Mouse (Mus musculus) stomach, postnatal 0 days (tissue): ENCODE data around the gene Acaca.

ENCODE experiments used
- CTCF ChIP-seq: IDR thresholded peaks from 2 replicates; pipeline ENCODE4 v1.5.1; 2016; ENCODE audit warnings: antibody characterized with exemption, low read depth, mild to moderate bottlenecking, moderate library complexity
- EP300 ChIP-seq: optimal IDR thresholded peaks from 2 replicates; pipeline ENCODE3; 2016; ENCODE audit warnings: antibody characterized with exemption

DNA sequence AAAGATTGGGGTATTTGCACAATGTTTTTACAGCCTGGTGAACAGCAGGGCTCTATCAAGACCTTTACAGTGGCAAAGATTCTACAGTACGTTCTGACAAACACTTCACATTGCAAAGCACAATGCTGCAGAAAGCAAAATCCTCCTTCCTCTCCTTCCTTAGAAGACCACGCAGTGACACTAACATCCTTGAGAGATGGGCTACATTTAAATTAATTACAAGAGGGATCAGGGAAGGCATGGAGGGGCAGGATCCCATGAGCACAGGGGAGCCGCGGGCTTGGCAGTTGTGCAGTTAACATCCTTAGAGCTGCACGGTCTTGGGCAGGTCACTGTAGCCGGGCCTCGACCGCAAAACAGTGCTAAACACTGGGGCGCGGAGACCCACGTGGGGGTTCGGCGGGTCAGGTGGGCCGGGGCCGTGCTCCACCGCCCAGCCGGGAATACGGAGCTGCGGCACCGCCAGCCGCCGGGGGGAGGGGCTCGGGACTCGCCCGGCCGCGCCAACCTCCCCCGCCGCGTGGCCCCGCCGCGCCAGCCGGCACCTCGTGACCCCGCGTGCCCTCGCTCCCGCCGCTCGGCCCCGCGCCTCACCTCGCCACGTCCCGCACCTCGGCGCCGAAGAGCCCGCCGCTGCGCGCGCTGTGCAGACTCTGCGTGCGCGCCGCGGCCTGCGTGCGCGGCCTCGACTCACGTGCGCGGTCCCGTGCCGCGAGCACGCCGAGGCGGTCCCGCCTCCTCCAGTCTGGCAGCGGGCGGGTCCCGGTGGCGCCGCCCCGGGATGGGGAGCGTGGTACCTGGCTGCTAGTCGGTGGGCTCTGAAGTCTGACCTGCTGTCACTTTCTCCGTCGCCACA, at the start of gene Acaca, which contains the start of gene Tada2a:
- no peak; the same call in 1 of the 2 replicates for TF ChIP-seq CTCF
- TF ChIP-seq EP300 = no peak
